Mouse (Mus musculus) hematopoietic stem cell, adult 5-6 weeks (primary cell): ENCODE results near the gene Idua. TPM values are rescaled to one million over a fixed set of nuclear protein-coding genes. Genes with fewer than 3 reads are reported as not detected.

ENCODE experiments used
- ATAC-seq, 2 experiments: fragments of 125-278 bp in 1 of 2; replicated peaks in 1 of 2; 2 replicates each; pipeline ENCODE4 v1.8.0; 2016 to 2017; ENCODE audit warnings: inconsistent platforms in 2 of 2, mild to moderate bottlenecking in 2 of 2, moderate number of reproducible peaks in 2 of 2, low read depth in 1 of 2, moderate TSS enrichment in 1 of 2; ENCODE audit not compliant: low FRiP score in 2 of 2, poor library complexity in 2 of 2, severe bottlenecking in 2 of 2, insufficient read depth in 1 of 2, low TSS enrichment in 1 of 2
- total RNA-seq: library from RNA; stranded (forward); fragments of 172-1452, 232-1000 nt; gene quantifications from 2 replicates; pipeline ENCODE4 v1.2.3, GENCODE M21; 2017

The Idua gene
- total RNA-seq, 1 experiment from 2014 or later, result 10.9 TPM

- ATAC-seq, result no peak
Observed at GRCm38 (mm10) chr5:108651136-108651720, 8.9 kb upstream of the Idua start.

- peak; percentile 65 to 82; a peak in 3 of 4 replicates for ATAC-seq
Observed at GRCm38 (mm10) chr5:108651823-108652222, 8.3 kb upstream of the Idua start.

- ATAC-seq, result no peak
Observed at GRCm38 (mm10) chr5:108653341-108653740, 6.8 kb upstream of the Idua start.

GRCm38 (mm10) chr5:108654444-108654990, 5.6 kb upstream of the Idua start:
- ATAC-seq, result no peak

- 0 out of 4 replicates have a peak, but pooled peaks of 1 of the 2 experiments have one; percentile 12 for ATAC-seq
Observed at GRCm38 (mm10) chr5:108655381-108655780, 4.8 kb upstream of the Idua start.

GRCm38 (mm10) chr5:108655891-108656650, 4.1 kb upstream of the Idua start:
- ATAC-seq, result no peak

GRCm38 (mm10) chr5:108657406-108657805, 2.7 kb upstream of the Idua start:
- no peak for ATAC-seq

- ATAC-seq, result no peak
Observed at GRCm38 (mm10) chr5:108658611-108659010, 1.5 kb upstream of the Idua start.

- peak; percentile 94 to 98 for ATAC-seq
Observed at GRCm38 (mm10) chr5:108660632-108661268, 619 bp downstream of the Idua start.

GRCm38 (mm10) chr5:108662772-108663171, 2.6 kb downstream of the Idua start:
- ATAC-seq, result no peak

- no peak for ATAC-seq
Observed at GRCm38 (mm10) chr5:108665066-108665465, 4.9 kb downstream of the Idua start.

- no peak for ATAC-seq
Observed at GRCm38 (mm10) chr5:108667370-108667769, 7.2 kb downstream of the Idua start.

- 0 out of 4 replicates have a peak, but pooled peaks of 1 of the 2 experiments have one; percentile 3 for ATAC-seq
Observed at GRCm38 (mm10) chr5:108668387-108668932, 8.3 kb downstream of the Idua start.

- peak; percentile 84 to 85 for ATAC-seq
Observed at GRCm38 (mm10) chr5:108668977-108669936, 9.1 kb downstream of the Idua start, which contains the start of gene Dgkq. Gene Dgkq, minus strand, starts transcription at chr5:108669672.

- ATAC-seq, result no peak
Observed at GRCm38 (mm10) chr5:108669986-108670385, 9.9 kb downstream of the Idua start.

GRCm38 (mm10) chr5:108670785-108671184, 10.7 kb downstream of the Idua start:
- no peak; a peak in 1 of 4 replicates for ATAC-seq

- no peak for ATAC-seq
Observed at GRCm38 (mm10) chr5:108671757-108672156, 11.6 kb downstream of the Idua start.
